Mouse (Mus musculus): Measurements from ENCODE around the gene Uts2r. TPM values are rescaled to one million over a fixed set of nuclear protein-coding genes. Genes with fewer than 3 reads are reported as not detected.

Uts2r gene
- not detected in 2 replicates for polyA plus RNA-seq (2012; rRNA removed)

DNA sequence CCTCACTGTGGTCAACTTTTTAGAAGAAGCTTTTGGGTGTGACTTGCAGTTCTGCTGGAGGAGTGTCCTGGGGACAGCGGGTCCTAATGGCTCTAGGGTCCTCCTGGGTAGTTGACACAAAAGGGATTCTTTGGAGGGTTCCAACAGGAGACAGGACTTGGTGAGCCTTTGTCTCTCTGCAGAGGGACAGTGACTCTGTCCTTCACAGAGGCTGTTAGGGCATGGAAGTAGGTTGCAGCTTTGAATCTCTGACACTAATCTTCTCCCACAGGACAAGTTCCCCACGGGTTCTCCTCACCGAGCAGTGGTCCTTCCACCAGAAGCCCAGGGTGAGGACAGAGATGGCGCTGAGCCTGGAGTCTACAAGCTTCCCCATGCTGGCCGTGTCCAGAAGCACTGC lies at the start of gene Uts2r:
Uts2r (plus strand) TSS at position 301 of the 400 bp plus-strand sequence.
- Histone ChIP-seq H3K27me3 (ENCODE audit: control insufficient read depth, insufficient read depth, low read length) (0 out of 2 replicates have a peak, but pooled peaks cover 2% of the 10 kb centered on the region), H3K4me3 (ENCODE audit: extremely low read depth, insufficient read depth, insufficient read length) (no peak within 1 kb of the TSS), H3K4me1 (ENCODE audit: control insufficient read depth, insufficient read depth, insufficient read length) (no peaks in the 10 kb centered on the region), H3K27ac (ENCODE audit: insufficient read depth, low read length) (no peak within 1 kb of the TSS), H3K36me3 (ENCODE audit: control insufficient read depth, insufficient read depth, low read length) (no peaks in the 10 kb centered on the region)
- DNase-seq (ENCODE audit: low read depth in 1 of 2, low spot score in 2 of 2): no peak
- no peak for TF ChIP-seq POLR2A (IDR thresholded peaks at IDR 0.05; ENCODE audit: low read depth, low read length)
- TF ChIP-seq CTCF (IDR thresholded peaks at IDR 0.05; ENCODE audit: extremely low read depth, insufficient read depth, insufficient read length, insufficient replicate concordance): no peak
- 91% methylated on average over 5 of the region's 5 CpGs for WGBS

DNA sequence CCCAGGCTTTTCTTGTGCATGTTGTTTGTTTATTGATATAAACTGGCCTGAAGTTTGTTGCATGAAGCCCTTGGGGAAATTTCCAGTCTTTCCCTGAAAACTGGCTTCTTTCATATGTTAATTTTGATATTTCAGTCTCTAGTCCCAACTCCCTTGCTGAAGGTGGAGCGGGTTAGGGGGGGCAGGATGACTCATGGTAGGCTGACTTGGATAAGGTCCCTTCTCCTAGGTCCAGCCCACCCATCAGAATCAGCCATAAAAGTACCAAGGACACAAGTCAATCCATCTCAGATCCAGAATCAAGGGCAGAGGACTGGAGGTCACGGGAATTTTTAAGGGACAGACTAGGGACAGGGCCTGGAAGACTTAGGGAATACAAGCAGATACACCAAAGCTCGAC lies 49.0 kb upstream of the Uts2r start:
- TF ChIP-seq POLR2A (IDR thresholded peaks at IDR 0.05; ENCODE audit: low read depth, low read length) (no peak), CTCF (IDR thresholded peaks at IDR 0.05; ENCODE audit: extremely low read depth, insufficient read depth, insufficient read length, insufficient replicate concordance) (no peak)
- Histone ChIP-seq H3K36me3 (ENCODE audit: control insufficient read depth, insufficient read depth, low read length) (no peaks in the 10 kb centered on the region), H3K4me1 (ENCODE audit: control insufficient read depth, insufficient read depth, insufficient read length) (no peaks in the 10 kb centered on the region), H3K27ac (ENCODE audit: insufficient read depth, low read length) (no peak overlapping the region), H3K27me3 (ENCODE audit: control insufficient read depth, insufficient read depth, low read length) (no peaks in the 10 kb centered on the region), H3K4me3 (ENCODE audit: extremely low read depth, insufficient read depth, insufficient read length) (no peak overlapping the region)
- no peak for DNase-seq (ENCODE audit: low read depth in 1 of 2, low spot score in 2 of 2)
- WGBS: 93% methylated on average over 3 of the region's 3 CpGs

DNA sequence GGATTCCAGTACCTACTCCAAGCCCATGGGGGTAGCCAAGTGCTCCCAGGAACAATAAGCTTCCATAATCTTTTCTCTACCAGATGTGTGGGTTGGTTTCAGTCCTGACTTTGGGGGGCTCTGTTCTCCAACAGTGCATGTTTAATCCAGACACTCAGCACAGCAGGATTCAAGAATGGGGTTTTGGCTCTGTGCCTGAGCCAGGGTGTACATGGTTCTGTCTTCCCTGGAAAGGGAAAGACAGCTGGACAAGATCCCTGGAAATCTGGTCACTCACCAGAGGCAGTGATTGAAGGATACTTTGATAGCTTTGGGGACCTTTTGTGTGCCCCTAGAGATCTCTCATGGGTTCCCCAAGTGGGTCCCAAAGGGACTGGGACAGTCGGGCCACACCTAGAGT lies 48.5 kb upstream of the Uts2r start:
- no peaks in the 10 kb centered on the region for H3K27me3 ChIP-seq (ENCODE audit: control insufficient read depth, insufficient read depth, low read length)
- H3K4me1 ChIP-seq (ENCODE audit: control insufficient read depth, insufficient read depth, insufficient read length): no peaks in the 10 kb centered on the region
- no peak for DNase-seq (ENCODE audit: low read depth in 1 of 2, low spot score in 2 of 2)
- no peak overlapping the region for H3K27ac ChIP-seq (ENCODE audit: insufficient read depth, low read length)
- TF ChIP-seq POLR2A (IDR thresholded peaks at IDR 0.05; ENCODE audit: low read depth, low read length) (no peak), CTCF (IDR thresholded peaks at IDR 0.05; ENCODE audit: extremely low read depth, insufficient read depth, insufficient read length, insufficient replicate concordance) (no peak)
- 57% methylated on average over 1 of the region's 1 CpGs for WGBS
- no peak overlapping the region for H3K4me3 ChIP-seq (ENCODE audit: extremely low read depth, insufficient read depth, insufficient read length)
- no peaks in the 10 kb centered on the region for H3K36me3 ChIP-seq (ENCODE audit: control insufficient read depth, insufficient read depth, low read length)

DNA sequence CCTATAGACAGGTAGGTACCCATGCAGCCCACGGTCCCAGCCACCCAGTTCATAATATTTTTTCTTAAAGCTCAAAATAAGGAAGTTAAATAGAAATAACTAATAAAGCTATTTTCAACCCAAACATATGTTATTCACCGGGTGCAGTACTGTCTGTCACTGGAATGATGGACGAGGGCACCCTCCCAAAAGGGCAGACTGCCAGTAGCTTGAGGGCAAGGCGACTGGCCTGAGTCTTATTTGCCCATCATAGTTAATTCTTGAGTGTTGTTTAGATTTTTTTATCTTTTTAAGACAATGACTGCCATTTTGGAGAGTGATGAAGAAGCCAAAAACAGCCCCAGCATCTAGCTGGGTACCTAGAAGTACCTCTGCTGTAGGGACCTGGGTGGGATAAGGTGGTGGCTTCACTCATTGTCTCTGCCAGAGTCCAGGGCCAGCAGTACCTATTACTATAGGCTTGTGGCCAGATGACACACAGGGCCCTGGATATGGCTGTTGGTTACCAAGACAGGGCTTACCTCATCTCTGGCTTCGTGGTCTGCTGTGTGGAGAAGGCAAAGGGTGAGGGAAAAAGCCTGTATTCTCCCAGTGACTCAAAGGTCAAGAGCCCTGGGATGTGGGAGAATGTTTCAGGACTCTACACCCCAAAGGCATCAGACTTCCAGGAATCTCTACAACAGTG lies 47.8 kb upstream of the Uts2r start:
- Histone ChIP-seq H3K4me3 (ENCODE audit: extremely low read depth, insufficient read depth, insufficient read length) (no peak overlapping the region), H3K4me1 (ENCODE audit: control insufficient read depth, insufficient read depth, insufficient read length) (no peaks in the 10 kb centered on the region), H3K27me3 (ENCODE audit: control insufficient read depth, insufficient read depth, low read length) (no peaks in the 10 kb centered on the region), H3K27ac (ENCODE audit: insufficient read depth, low read length) (no peak overlapping the region), H3K36me3 (ENCODE audit: control insufficient read depth, insufficient read depth, low read length) (no peaks in the 10 kb centered on the region)
- DNase-seq (ENCODE audit: low read depth in 1 of 2, low spot score in 2 of 2): no peak
- TF ChIP-seq CTCF (IDR thresholded peaks at IDR 0.05; ENCODE audit: extremely low read depth, insufficient read depth, insufficient read length, insufficient replicate concordance): no peak
- TF ChIP-seq POLR2A (IDR thresholded peaks at IDR 0.05; ENCODE audit: low read depth, low read length): no peak
- WGBS: 49% methylated on average over 5 of the region's 5 CpGs

DNA sequence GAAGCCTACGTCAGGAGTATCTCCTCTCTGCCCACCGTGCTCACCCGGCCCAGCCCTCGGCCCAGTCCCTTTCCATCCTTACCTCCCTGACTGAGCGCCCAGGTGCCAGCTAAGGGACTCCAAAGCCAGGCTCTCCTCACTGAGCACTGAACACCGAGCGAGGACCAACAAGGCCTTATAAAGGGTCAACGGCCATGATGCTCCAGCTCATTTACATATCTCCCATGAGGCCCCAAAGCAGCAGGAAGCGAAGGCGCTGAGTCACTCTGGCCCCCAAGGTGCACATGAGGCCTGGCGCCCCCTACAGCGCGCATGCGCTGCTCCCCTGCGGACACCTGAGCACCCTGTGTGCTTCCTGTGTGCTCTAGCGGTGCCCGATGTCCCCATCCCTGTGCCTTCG lies 42.0 kb upstream of the Uts2r start:
- Histone ChIP-seq H3K27me3 (ENCODE audit: control insufficient read depth, insufficient read depth, low read length) (no peaks in the 10 kb centered on the region), H3K4me1 (ENCODE audit: control insufficient read depth, insufficient read depth, insufficient read length) (no peaks in the 10 kb centered on the region), H3K4me3 (ENCODE audit: extremely low read depth, insufficient read depth, insufficient read length) (no peak overlapping the region), H3K36me3 (ENCODE audit: control insufficient read depth, insufficient read depth, low read length) (no peaks in the 10 kb centered on the region), H3K27ac (ENCODE audit: insufficient read depth, low read length) (no peak overlapping the region)
- DNase-seq (ENCODE audit: low read depth in 1 of 2, low spot score in 2 of 2): no peak
- no peak for TF ChIP-seq POLR2A (IDR thresholded peaks at IDR 0.05; ENCODE audit: low read depth, low read length)
- no peak for TF ChIP-seq CTCF (IDR thresholded peaks at IDR 0.05; ENCODE audit: extremely low read depth, insufficient read depth, insufficient read length, insufficient replicate concordance)
- 89% methylated on average over 18 of the region's 18 CpGs for WGBS

DNA sequence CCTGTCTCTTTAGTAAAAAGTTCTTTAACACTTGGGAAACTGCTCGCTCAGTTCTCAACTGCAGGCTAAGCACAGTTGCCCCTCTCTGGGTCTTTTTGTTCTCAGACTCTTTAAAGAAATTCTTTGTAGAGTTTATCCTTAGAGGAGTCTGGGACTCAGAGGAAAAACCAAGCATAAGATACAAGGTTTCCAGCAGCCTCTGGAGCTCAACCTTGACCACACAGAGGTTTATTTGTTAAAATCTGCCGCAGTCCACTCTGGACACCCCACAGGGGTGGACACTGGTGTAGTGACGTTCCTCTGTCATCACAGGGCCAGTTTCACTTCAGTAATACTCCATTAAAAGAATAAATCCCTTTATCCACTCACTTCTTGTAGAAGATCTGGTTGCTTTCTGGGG lies 41.5 kb upstream of the Uts2r start, which contains the start of gene Tex19.2:
Tex19.2 (minus strand) TSS at position 101 of the 400 bp plus-strand sequence.
- WGBS: 86% methylated on average over 3 of the region's 3 CpGs
- no peaks in the 10 kb centered on the region for H3K27me3 ChIP-seq (ENCODE audit: control insufficient read depth, insufficient read depth, low read length)
- no peak for DNase-seq (ENCODE audit: low read depth in 1 of 2, low spot score in 2 of 2)
- H3K4me1 ChIP-seq (ENCODE audit: control insufficient read depth, insufficient read depth, insufficient read length): no peaks in the 10 kb centered on the region
- no peaks in the 10 kb centered on the region for H3K36me3 ChIP-seq (ENCODE audit: control insufficient read depth, insufficient read depth, low read length)
- H3K4me3 ChIP-seq (ENCODE audit: extremely low read depth, insufficient read depth, insufficient read length): no peak within 1 kb of the TSS
- TF ChIP-seq CTCF (IDR thresholded peaks at IDR 0.05; ENCODE audit: extremely low read depth, insufficient read depth, insufficient read length, insufficient replicate concordance) (no peak), POLR2A (IDR thresholded peaks at IDR 0.05; ENCODE audit: low read depth, low read length) (no peak)
- H3K27ac ChIP-seq (ENCODE audit: insufficient read depth, low read length): no peak within 1 kb of the TSS

DNA sequence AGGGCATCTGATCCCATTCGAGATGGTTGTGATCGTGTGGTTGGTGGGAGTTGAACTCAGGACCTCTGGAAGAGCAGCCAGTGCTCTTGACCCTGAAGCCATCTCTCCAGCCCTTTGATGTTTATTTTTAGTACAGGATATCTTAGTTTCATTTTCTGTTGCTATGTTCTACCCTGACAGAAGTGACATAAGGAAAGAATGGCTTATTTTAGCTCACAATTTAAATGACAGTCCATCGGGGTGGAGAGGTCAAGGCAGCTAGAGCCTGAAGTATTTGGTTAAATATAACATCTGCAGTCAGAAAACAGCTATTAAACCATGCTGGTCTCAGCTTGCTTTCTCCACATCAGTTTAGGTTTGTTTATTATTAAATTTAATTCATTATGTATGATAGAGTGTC lies 38.9 kb upstream of the Uts2r start:
- no peak overlapping the region for H3K27ac ChIP-seq (ENCODE audit: insufficient read depth, low read length)
- no peaks in the 10 kb centered on the region for H3K27me3 ChIP-seq (ENCODE audit: control insufficient read depth, insufficient read depth, low read length)
- no peaks in the 10 kb centered on the region for H3K36me3 ChIP-seq (ENCODE audit: control insufficient read depth, insufficient read depth, low read length)
- no peak for DNase-seq (ENCODE audit: low read depth in 1 of 2, low spot score in 2 of 2)
- TF ChIP-seq POLR2A (IDR thresholded peaks at IDR 0.05; ENCODE audit: low read depth, low read length) (no peak), CTCF (IDR thresholded peaks at IDR 0.05; ENCODE audit: extremely low read depth, insufficient read depth, insufficient read length, insufficient replicate concordance) (no peak)
- WGBS: 49% methylated on average over 3 of the region's 3 CpGs
- no peaks in the 10 kb centered on the region for H3K4me1 ChIP-seq (ENCODE audit: control insufficient read depth, insufficient read depth, insufficient read length)
- no peak overlapping the region for H3K4me3 ChIP-seq (ENCODE audit: extremely low read depth, insufficient read depth, insufficient read length)

Data from spleen, adult 2 months (tissue).